Mouse (Mus musculus): Measurements from ENCODE around the gene Tomm40. TPM values are rescaled to one million over a fixed set of nuclear protein-coding genes. Genes with fewer than 3 reads are reported as not detected.
"Not testable (repeated sequence)": the region's sequence is repeated elsewhere in the genome, so short reads cannot be mapped to it uniquely, and the experiment has no call there.

The Tomm40 gene
- polyA plus RNA-seq, 1 experiment, result 115 TPM

GRCm38 (mm10) chr7:19688611-19689010 lies 26.6 kb downstream of the Tomm40 start:
- DNase-seq (ENCODE audit: extremely low spot score in 1 of 2, low spot score in 1 of 2), result no peak

GRCm38 (mm10) chr7:19688101-19688500 lies 27.1 kb downstream of the Tomm40 start:
- no peak for DNase-seq (ENCODE audit: extremely low spot score in 1 of 2, low spot score in 1 of 2)

- not testable (repeated sequence) for DNase-seq (ENCODE audit: extremely low spot score in 1 of 2, low spot score in 1 of 2)
Measured at GRCm38 (mm10) chr7:19686927-19687583, 28.2 kb downstream of the Tomm40 start.

GRCm38 (mm10) chr7:19686521-19686920 lies 28.7 kb downstream of the Tomm40 start:
- no peak for DNase-seq (ENCODE audit: extremely low spot score in 1 of 2, low spot score in 1 of 2)

- no peak for DNase-seq (ENCODE audit: extremely low spot score in 1 of 2, low spot score in 1 of 2)
Measured at GRCm38 (mm10) chr7:19685374-19685773, 29.9 kb downstream of the Tomm40 start.

- DNase-seq (ENCODE audit: extremely low spot score in 1 of 2, low spot score in 1 of 2), result no peak
Measured at GRCm38 (mm10) chr7:19683771-19684201, 31.5 kb downstream of the Tomm40 start.

- no peak for DNase-seq (ENCODE audit: extremely low spot score in 1 of 2, low spot score in 1 of 2)
Measured at GRCm38 (mm10) chr7:19682979-19683378, 32.3 kb downstream of the Tomm40 start.

GRCm38 (mm10) chr7:19681202-19681694 lies 34.0 kb downstream of the Tomm40 start, which contains the start of the genes Gm44805 and Apoc4:
Gene Gm44805, minus strand, starts transcription at chr7:19681423.
Gene Apoc4, minus strand, starts transcription at chr7:19681479.
- no peak for DNase-seq (ENCODE audit: extremely low spot score in 1 of 2, low spot score in 1 of 2)

- DNase-seq (ENCODE audit: extremely low spot score in 1 of 2, low spot score in 1 of 2), result no peak
Measured at GRCm38 (mm10) chr7:19680702-19681101, 34.5 kb downstream of the Tomm40 start.

- no peak for DNase-seq (ENCODE audit: extremely low spot score in 1 of 2, low spot score in 1 of 2)
Measured at GRCm38 (mm10) chr7:19678901-19679300, 36.3 kb downstream of the Tomm40 start.

- no peak for DNase-seq (ENCODE audit: extremely low spot score in 1 of 2, low spot score in 1 of 2)
Measured at GRCm38 (mm10) chr7:19677872-19678271, 37.4 kb downstream of the Tomm40 start, which contains the start of gene Apoc2. Gene Apoc2, minus strand, starts transcription at chr7:19677941.

GRCm38 (mm10) chr7:19676662-19677061 lies 38.6 kb downstream of the Tomm40 start:
- no peak for DNase-seq (ENCODE audit: extremely low spot score in 1 of 2, low spot score in 1 of 2)

GRCm38 (mm10) chr7:19675824-19676223 lies 39.4 kb downstream of the Tomm40 start:
- no peak for DNase-seq (ENCODE audit: extremely low spot score in 1 of 2, low spot score in 1 of 2)

- no peak for DNase-seq (ENCODE audit: extremely low spot score in 1 of 2, low spot score in 1 of 2)
Measured at GRCm38 (mm10) chr7:19673083-19673699, 42.0 kb downstream of the Tomm40 start.

- no peak for DNase-seq (ENCODE audit: extremely low spot score in 1 of 2, low spot score in 1 of 2)
Measured at GRCm38 (mm10) chr7:19671511-19671910, 43.7 kb downstream of the Tomm40 start.

- DNase-seq (ENCODE audit: extremely low spot score in 1 of 2, low spot score in 1 of 2), result peak; percentile 93 to 98
Measured at GRCm38 (mm10) chr7:19668947-19669721, 46.1 kb downstream of the Tomm40 start.

GRCm38 (mm10) chr7:19667434-19667833 lies 47.8 kb downstream of the Tomm40 start:
- no peak for DNase-seq (ENCODE audit: extremely low spot score in 1 of 2, low spot score in 1 of 2)

- DNase-seq (ENCODE audit: extremely low spot score in 1 of 2, low spot score in 1 of 2), result no peak
Measured at GRCm38 (mm10) chr7:19666750-19667149, 48.5 kb downstream of the Tomm40 start.

- DNase-seq (ENCODE audit: extremely low spot score in 1 of 2, low spot score in 1 of 2), result peak; percentile 95 to 99
Measured at GRCm38 (mm10) chr7:19664955-19665841, 50.0 kb downstream of the Tomm40 start, which contains the start of gene Clptm1. Gene Clptm1, minus strand, starts transcription at chr7:19665033.

- no peak for DNase-seq (ENCODE audit: extremely low spot score in 1 of 2, low spot score in 1 of 2)
Measured at GRCm38 (mm10) chr7:19664455-19664954, 50.7 kb downstream of the Tomm40 start.

Measured in frontal cortex, adult 2 months (tissue).